Mouse (Mus musculus) liver, adult 2 months (tissue): ENCODE results near the gene Lrp10. TPM values are rescaled to one million over a fixed set of nuclear protein-coding genes. Genes with fewer than 3 reads are reported as not detected.

ENCODE experiments used
- DNase-seq: peaks from one replicate; pipeline ENCODE4 v3.0.0-alpha.2; 2011; ENCODE audit warnings: low read depth, low spot score; ENCODE audit errors: extremely low read depth
- H3K27ac ChIP-seq: fragments of 200-500 bp; replicated peaks from 2 replicates; pipeline ENCODE4 v1.5.1; 2012; ENCODE audit warnings: low read depth, mild to moderate bottlenecking, control low read depth, inconsistent platforms, low read length; ENCODE audit not compliant: insufficient read depth
- H3K27me3 ChIP-seq: fragments of 200-500 bp; 2 replicates; pipeline ENCODE4 v1.6.1; 2012; ENCODE audit warnings: mild to moderate bottlenecking, moderate library complexity, low read length, inconsistent platforms; ENCODE audit not compliant: control insufficient read depth, insufficient read depth
- H3K36me3 ChIP-seq: fragments of 200-500 bp; 2 replicates; pipeline ENCODE4 v1.6.1; 2012; ENCODE audit warnings: low read length, inconsistent platforms; ENCODE audit not compliant: control insufficient read depth, insufficient read depth
- H3K4me1 ChIP-seq: fragments of 200-500 bp; 2 replicates; pipeline ENCODE4 v1.6.1; 2011; ENCODE audit warnings: low read length; ENCODE audit not compliant: control insufficient read depth, insufficient read depth
- H3K4me3 ChIP-seq: fragments of 200-500 bp; 2 replicates; pipeline ENCODE4 v1.5.1; 2011; ENCODE audit warnings: low read depth, mild to moderate bottlenecking, control low read depth, low read length, moderate library complexity; ENCODE audit not compliant: insufficient read depth
- H3K79me2 ChIP-seq: fragments of 200-500 bp; 2 replicates; pipeline ENCODE4 v1.6.1; 2012; ENCODE audit warnings: inconsistent platforms, mild to moderate bottlenecking, low read length, moderate library complexity; ENCODE audit not compliant: control insufficient read depth, insufficient read depth
- H3K9ac ChIP-seq: fragments of 200-500 bp; 2 replicates; pipeline ENCODE4 v1.6.1; 2012; ENCODE audit warnings: low read depth, mild to moderate bottlenecking, control low read depth, inconsistent platforms, low read length
- CTCF ChIP-seq: fragments of 200-500 bp; IDR thresholded peaks from 2 replicates; pipeline ENCODE4 v1.5.1; 2011; ENCODE audit warnings: low read depth, low read length, control low read depth
- POLR2A ChIP-seq: fragments of 200-500 bp; IDR thresholded peaks from 2 replicates; pipeline ENCODE4 v1.6.1; 2011; ENCODE audit warnings: low read length, control low read depth; ENCODE audit not compliant: insufficient read depth; ENCODE audit errors: extremely low read depth
- WGBS: fragments of 180-500 bp; shearing (Covaris S2); methylation state at CpG from one replicate; pipeline ENCODE4 v1.1.7; 2018; 5-methylcytosine and 5-hydroxymethylcytosine counted together
- polyA plus RNA-seq: library from polyadenylated mRNA; depleted of rRNA; stranded (reverse); fragments of >200 nt; gene quantifications from 2 replicates; pipeline ENCODE4 v1.2.3, GENCODE M21; 2012
- total RNA-seq: library from RNA; depleted of rRNA; stranded (reverse); fragments of >200 nt; gene quantifications from 2 replicates; pipeline ENCODE4 v1.2.3, GENCODE M21; 2014

Gene Lrp10
- total and polyA plus RNA-seq, 2 experiments: 7.1 to 50.3 TPM

GRCm38 (mm10) chr14:54423406-54423805 is 40.5 kb upstream of the Lrp10 start:
- Histone ChIP-seq H3K27me3 (no peaks in the 10 kb centered on the region), H3K4me3 (no peak overlapping the region), H3K27ac (no peak overlapping the region), H3K36me3 (no peaks in the 10 kb centered on the region; the same call in 1 of the 2 replicates), H3K9ac (no peak overlapping the region), H3K4me1 (peaks cover 6% of the 10 kb centered on the region; the same call in 1 of the 2 replicates), H3K79me2 (peaks cover 5% of the 10 kb centered on the region; the same call in 1 of the 2 replicates)
- DNase-seq: peak; percentile 55
- 47% methylated on average over 5 of the region's 5 CpGs for WGBS
- no peak for TF ChIP-seq POLR2A
- peak; percentile 70 for TF ChIP-seq CTCF

- TF ChIP-seq CTCF (no peak), POLR2A (no peak)
- Histone ChIP-seq H3K4me3 (no peak overlapping the region), H3K9ac (no peak overlapping the region), H3K36me3 (no peaks in the 10 kb centered on the region; the same call in 1 of the 2 replicates), H3K27ac (no peak overlapping the region), H3K27me3 (no peaks in the 10 kb centered on the region), H3K4me1 (peaks cover 11% of the 10 kb centered on the region), H3K79me2 (peaks cover 5% of the 10 kb centered on the region; the same call in 1 of the 2 replicates)
- 80% methylated on average over 1 of the region's 1 CpGs for WGBS
- no peak for DNase-seq
These were observed 39.3 kb upstream of the Lrp10 start for GRCm38 (mm10) chr14:54424634-54425033.

GRCm38 (mm10) chr14:54425540-54425939 is 38.4 kb upstream of the Lrp10 start:
- Histone ChIP-seq H3K27me3 (no peaks in the 10 kb centered on the region), H3K27ac (no peak overlapping the region), H3K79me2 (peaks cover 5% of the 10 kb centered on the region; the same call in 1 of the 2 replicates), H3K9ac (no peak overlapping the region), H3K4me3 (no peak overlapping the region), H3K36me3 (no peaks in the 10 kb centered on the region; the same call in 1 of the 2 replicates), H3K4me1 (peaks cover 18% of the 10 kb centered on the region)
- DNase-seq: no peak
- WGBS: 86% methylated on average over 1 of the region's 1 CpGs
- TF ChIP-seq CTCF: no peak
- TF ChIP-seq POLR2A: no peak

- 30% methylated on average over 14 of the region's 14 CpGs for WGBS
- peaks cover 18% of the 10 kb centered on the region for H3K4me1 ChIP-seq
These were observed 37.8 kb upstream of the Lrp10 start for GRCm38 (mm10) chr14:54426003-54426688.

GRCm38 (mm10) chr14:54426689-54427398 is 37.1 kb upstream of the Lrp10 start, which contains the start of gene Mrpl52:
TSS of gene Mrpl52 (plus strand) at chr14:54426909.
- H3K79me2 ChIP-seq: peaks cover 5% of the 10 kb centered on the region; the same call in 1 of the 2 replicates
- no peaks in the 10 kb centered on the region for H3K27me3 ChIP-seq
- no peaks in the 10 kb centered on the region; the same call in 1 of the 2 replicates for H3K36me3 ChIP-seq
- WGBS: under 1% methylated on average over 48 of the region's 48 CpGs
- H3K27ac ChIP-seq: peak within 1 kb of the TSS; percentile 80
- peak within 1 kb of the TSS; percentile 95 for H3K4me3 ChIP-seq
- TF ChIP-seq CTCF: no peak
- peak; percentile 51; the same call in 1 of the 2 replicates for TF ChIP-seq POLR2A
- peak; percentile 83 for DNase-seq
- H3K9ac ChIP-seq: peak within 1 kb of the TSS; percentile 91
- H3K4me1 ChIP-seq: peaks cover 18% of the 10 kb centered on the region

More at GRCm38 (mm10) chr14:54426003-54426688, 37.8 kb upstream of the Lrp10 start:
- Histone ChIP-seq H3K79me2 (peaks cover 5% of the 10 kb centered on the region; the same call in 1 of the 2 replicates), H3K27me3 (no peaks in the 10 kb centered on the region), H3K27ac (peak overlapping the region; percentile 80), H3K4me3 (peak overlapping the region; percentile 95), H3K9ac (peak overlapping the region; percentile 67), H3K36me3 (no peaks in the 10 kb centered on the region; the same call in 1 of the 2 replicates)
- no peak for DNase-seq
- TF ChIP-seq CTCF (no peak), POLR2A (no peak)
